Mouse (Mus musculus) embryonic fibroblast, embryonic 13.5 days (primary cell): Measurements from ENCODE around the gene Flt1. TPM values are rescaled to one million over a fixed set of nuclear protein-coding genes. Genes with fewer than 3 reads are reported as not detected.

Source experiments
- H3K27ac ChIP-seq: 2 replicates; pipeline ENCODE4 v1.5.1; 2012; ENCODE audit warnings: low read length, control low read depth, inconsistent platforms; ENCODE audit not compliant: insufficient read depth
- H3K4me1 ChIP-seq: 2 replicates; pipeline ENCODE4 v1.6.1; 2011; ENCODE audit warnings: low read length; ENCODE audit not compliant: control insufficient read depth, insufficient read depth
- H3K4me3 ChIP-seq: 2 replicates; pipeline ENCODE4 v1.5.1; 2011; ENCODE audit warnings: mild to moderate bottlenecking, control low read depth, low read length; ENCODE audit not compliant: insufficient read depth
- CTCF ChIP-seq: IDR thresholded peaks from 2 replicates; pipeline ENCODE4 v1.5.1; 2011; ENCODE audit warnings: mild to moderate bottlenecking, control low read depth, low read length, moderate library complexity, borderline replicate concordance; ENCODE audit not compliant: insufficient read depth
- POLR2A ChIP-seq: IDR thresholded peaks from 2 replicates; pipeline ENCODE4 v1.6.1; 2011; ENCODE audit warnings: low read depth, mild to moderate bottlenecking, control low read depth, low read length, moderate library complexity
- polyA plus RNA-seq: library from polyadenylated mRNA; stranded (reverse); fragments of >200 nt; gene quantifications from 2 replicates; pipeline ENCODE4 v1.2.4, GENCODE M21; 2011; ENCODE audit warnings: low read depth; ENCODE audit not compliant: missing spikeins, insufficient read length

Flt1 gene
- polyA plus RNA-seq, 1 experiment = 38.2 TPM

DNA sequence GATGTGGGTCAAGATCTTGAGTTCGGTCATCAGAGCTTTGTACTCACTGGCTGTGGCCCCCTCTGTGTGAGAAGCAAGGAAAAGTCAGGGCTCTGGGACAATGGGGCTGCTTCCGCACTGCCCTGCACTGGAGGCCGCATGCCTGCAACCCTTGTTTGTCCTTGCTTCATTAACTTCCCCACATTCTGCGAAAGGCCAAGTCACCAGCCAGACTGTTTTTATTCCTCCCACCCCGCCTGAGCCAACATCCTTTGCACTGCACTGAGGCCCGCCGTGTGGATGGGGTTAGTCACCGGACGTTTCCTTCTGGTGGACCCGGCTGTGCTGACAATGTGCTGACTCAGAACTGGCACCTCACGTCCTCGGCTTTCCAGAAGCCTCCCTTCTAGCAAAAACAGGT lies 136.0 kb downstream of the Flt1 start:
- no peaks in the 10 kb centered on the region; the same call in 1 of the 2 replicates for H3K4me1 ChIP-seq
- peak overlapping the region; percentile 39 for H3K27ac ChIP-seq
- TF ChIP-seq POLR2A (peak; percentile 21; the same call in 1 of the 2 replicates), CTCF (no peak)
- H3K4me3 ChIP-seq = no peak overlapping the region

DNA sequence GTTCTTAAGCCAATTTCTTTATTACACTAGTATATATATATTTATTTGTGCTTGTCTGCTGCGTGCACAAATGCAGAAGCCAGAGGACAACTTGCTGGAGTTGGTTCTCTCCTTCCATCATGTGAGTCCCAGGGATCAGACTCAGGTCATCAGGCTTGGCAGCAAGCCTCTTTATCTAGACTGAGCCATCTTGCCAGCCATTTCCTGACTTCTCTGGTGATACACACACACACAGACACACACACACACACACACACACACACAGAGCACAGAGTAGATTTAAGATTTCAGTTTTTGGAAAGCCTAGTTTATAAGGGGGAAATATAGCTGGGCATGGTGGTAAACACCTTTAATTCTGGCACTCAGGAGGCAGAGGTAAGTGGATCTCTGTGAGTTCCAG lies 140.7 kb downstream of the Flt1 start:
- Histone ChIP-seq H3K4me1 (no peaks in the 10 kb centered on the region; the same call in 1 of the 2 replicates), H3K4me3 (no peak overlapping the region), H3K27ac (no peak overlapping the region)
- TF ChIP-seq CTCF = no peak
- no peak for TF ChIP-seq POLR2A

DNA sequence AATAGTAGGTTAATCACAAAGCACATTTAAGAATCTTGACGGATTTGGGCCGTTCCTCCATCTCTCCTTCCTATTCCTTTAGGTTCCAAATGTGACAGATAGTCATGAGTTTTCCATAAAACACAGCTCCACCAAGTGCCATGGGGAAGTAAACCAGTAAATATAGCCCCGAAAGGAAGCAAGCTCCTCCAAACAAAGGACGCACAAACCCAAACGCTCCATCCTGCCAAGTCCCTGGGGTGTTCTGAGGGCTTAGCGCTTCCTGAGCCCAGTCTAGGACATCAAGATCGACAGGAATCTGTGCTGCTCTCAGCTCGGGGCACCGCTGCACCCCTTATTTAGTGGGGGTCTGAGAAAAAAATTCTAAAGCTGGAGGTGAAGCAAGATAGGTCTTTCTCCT lies 141.2 kb downstream of the Flt1 start:
- TF ChIP-seq CTCF (no peak), POLR2A (no peak)
- no peaks in the 10 kb centered on the region for H3K4me1 ChIP-seq
- no peak overlapping the region for H3K4me3 ChIP-seq
- no peak overlapping the region for H3K27ac ChIP-seq

DNA sequence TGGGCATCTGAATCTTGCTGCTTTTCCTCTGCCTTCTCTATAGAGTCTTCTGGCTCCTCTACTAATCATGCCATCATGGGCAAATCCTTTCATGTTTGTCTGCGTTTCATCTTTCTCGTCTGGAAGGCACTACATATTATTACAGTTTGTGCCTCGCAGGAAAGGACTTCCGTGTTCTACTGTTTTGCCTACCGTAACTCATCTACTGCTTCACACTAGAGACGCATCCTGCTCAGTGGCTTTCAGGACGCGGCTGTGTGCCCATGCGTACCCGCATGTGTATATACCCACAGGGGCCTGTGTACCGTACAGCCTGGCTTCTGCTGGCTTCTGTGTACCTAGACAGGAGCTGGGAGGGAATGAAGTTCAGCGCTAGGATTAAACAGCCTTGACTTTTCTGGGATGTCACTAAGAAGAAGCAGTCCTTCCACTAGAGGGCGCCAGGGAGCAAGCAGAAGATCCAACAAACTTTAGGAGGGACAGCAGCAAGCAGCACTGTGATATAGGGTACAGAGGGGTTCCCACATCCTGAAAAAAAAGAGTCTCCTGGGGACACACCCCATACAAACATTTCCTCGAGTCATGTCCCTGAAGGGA lies 142.0 kb downstream of the Flt1 start:
- Histone ChIP-seq H3K4me1 (no peaks in the 10 kb centered on the region), H3K27ac (no peak overlapping the region), H3K4me3 (no peak overlapping the region)
- TF ChIP-seq POLR2A = no peak
- TF ChIP-seq CTCF = peak; percentile 65; the same call in 1 of the 2 replicates

DNA sequence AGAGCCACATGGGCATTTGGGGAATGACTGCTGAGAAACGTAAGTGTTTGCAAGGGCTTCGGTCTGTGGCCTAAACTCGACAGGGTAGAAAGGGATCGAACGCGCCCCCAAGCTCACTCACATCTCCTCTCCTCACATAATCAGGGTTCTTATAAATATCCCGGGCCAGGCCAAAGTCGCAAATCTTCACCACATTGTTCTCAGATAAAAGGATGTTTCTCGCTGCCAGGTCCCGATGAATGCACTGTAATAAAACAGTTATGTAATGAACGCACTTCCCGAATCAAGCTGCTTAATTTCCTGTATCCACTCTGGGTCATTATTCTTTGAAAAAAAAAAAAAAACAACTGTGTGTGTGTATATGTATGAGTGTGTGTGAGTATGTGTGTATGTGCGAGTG lies 145.6 kb downstream of the Flt1 start:
- Histone ChIP-seq H3K4me1 (no peaks in the 10 kb centered on the region), H3K4me3 (no peak overlapping the region), H3K27ac (no peak overlapping the region)
- TF ChIP-seq CTCF (no peak), POLR2A (no peak)

DNA sequence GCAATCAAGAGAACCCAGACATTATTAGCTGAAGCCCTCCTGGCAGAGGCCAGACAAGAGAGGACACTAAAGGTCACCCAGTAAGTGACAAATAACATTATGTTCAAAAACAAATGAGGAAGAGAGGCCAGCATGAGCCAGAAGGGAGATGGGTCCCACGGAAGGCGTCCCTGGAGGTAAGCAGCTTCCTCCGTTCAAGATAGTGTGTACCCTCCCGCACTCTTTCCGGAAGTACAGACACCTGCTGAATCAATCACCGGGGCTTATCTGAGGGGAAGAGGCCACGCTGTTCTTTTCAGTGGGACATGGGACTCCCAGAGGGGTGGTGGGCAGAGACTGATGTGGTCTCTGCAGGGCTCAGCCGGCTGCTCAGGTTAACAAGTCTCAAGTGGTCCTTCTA lies 146.1 kb downstream of the Flt1 start:
- Histone ChIP-seq H3K4me3 (no peak overlapping the region), H3K4me1 (no peaks in the 10 kb centered on the region), H3K27ac (no peak overlapping the region)
- no peak for TF ChIP-seq POLR2A
- no peak for TF ChIP-seq CTCF

DNA sequence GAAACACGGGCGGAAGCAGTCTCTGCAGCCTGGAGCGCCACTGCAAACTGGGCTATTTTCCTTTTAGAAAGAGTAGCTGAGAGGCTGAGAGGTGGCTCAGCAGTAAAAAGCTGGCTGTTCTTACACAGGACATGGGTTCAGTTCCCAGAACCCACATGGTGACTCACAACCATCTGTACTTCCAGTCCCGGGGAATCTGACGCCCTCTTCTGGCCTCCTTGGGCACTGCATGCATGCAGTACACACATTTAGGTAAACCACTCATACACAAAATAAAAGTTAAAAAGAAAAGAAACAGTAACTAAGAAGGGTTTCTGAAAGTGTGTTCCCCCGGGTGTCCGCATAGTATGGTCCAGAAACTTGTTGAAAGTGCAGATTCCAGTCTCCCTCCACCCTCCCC lies 146.7 kb downstream of the Flt1 start:
- no peak overlapping the region for H3K27ac ChIP-seq
- H3K4me3 ChIP-seq = no peak overlapping the region
- H3K4me1 ChIP-seq = no peaks in the 10 kb centered on the region
- TF ChIP-seq POLR2A (no peak), CTCF (no peak)

DNA sequence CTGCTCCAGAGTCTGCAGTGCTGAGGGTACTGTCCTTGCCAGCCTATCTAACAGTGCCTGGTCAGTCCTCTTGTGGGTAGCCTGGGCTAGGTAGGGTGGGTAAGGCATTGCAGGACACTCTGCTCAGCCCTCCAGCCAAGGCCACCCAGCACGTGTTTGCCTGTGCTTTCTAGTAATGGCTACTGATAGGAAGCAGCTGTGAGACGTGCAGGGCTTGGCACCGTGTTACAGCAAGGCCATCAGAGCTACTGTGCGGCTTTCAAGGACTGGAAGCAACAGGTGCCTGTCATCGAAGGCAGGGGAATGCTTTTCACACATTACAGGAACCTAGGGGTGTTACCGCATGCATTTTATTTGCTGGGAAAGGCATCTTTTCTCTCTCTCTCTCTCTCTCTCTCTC lies 148.8 kb downstream of the Flt1 start:
- Histone ChIP-seq H3K27ac (no peak overlapping the region), H3K4me1 (no peaks in the 10 kb centered on the region), H3K4me3 (no peak overlapping the region)
- TF ChIP-seq CTCF = no peak
- no peak for TF ChIP-seq POLR2A

DNA sequence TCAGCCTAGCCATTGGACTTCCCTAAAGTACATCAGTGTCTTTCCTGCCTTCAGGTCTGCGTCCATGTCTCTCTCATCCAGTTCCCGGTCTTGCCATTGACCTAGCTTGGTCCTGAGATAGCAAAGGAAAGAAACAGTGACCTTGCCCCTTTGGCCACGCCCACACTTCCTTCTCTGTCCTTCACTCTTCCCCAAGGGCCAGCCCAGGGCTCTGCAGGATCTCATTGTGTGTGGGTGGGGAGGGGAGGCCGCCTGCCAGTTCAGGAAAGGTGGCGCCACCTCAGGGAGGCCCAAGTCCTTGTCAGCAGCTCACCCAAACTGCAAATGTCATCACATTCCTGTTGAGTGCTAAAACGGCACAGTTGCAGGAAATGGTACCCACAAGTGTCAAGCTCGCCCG lies 151.3 kb downstream of the Flt1 start:
- Histone ChIP-seq H3K4me3 (no peak overlapping the region), H3K27ac (no peak overlapping the region), H3K4me1 (no peaks in the 10 kb centered on the region)
- no peak for TF ChIP-seq POLR2A
- no peak for TF ChIP-seq CTCF

DNA sequence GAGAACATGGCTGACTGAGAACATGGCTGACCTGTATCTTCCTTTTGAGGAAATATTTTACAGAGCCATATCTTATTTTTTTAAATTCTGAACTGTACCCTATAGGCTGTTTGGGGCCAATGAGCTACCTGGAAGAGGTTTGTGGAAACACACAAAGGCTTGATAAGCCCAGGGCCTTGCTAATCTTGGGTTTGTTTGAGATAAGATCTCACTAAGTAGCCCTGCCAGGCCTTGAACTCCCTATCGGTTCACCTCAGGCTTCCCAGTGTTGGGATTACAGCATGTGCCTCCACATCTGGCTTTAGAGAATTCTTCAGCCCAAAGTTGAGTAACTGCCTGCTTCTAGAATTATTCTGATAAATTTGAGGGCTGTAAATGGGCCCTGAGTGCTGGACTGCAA lies 152.3 kb downstream of the Flt1 start:
- Histone ChIP-seq H3K4me3 (no peak overlapping the region), H3K27ac (no peak overlapping the region), H3K4me1 (no peaks in the 10 kb centered on the region)
- TF ChIP-seq CTCF (no peak), POLR2A (no peak)

DNA sequence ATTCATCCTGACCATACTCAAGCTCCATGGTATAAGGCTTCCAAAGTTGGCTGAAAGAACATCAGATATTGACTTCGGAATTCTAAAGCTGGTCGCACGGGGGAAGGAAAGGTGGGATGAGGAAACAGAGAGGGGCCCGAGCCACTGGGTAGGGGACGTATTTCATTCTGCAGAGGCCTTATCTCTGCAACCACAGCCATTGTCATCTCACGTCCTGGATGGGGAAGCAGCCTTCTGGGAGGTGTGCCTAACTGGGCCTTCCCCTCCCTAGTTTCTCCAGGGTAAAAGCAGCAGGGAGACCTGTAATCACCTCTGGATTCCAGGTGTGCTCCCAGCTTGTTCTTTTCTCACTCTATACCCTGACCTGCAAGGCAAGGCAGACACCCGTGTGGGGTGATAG lies 153.1 kb downstream of the Flt1 start:
- Histone ChIP-seq H3K4me3 (no peak overlapping the region), H3K27ac (no peak overlapping the region), H3K4me1 (no peaks in the 10 kb centered on the region)
- TF ChIP-seq POLR2A (no peak), CTCF (no peak)
